Mouse (Mus musculus) thymus, adult 2 months (tissue): ENCODE measurements around the gene Acsl5. TPM values are rescaled to one million over a fixed set of nuclear protein-coding genes. Genes with fewer than 3 reads are reported as not detected.

Experiments used
- DNase-seq: peaks from one replicate; pipeline ENCODE4 v3.0.0; 2021
- H3K27ac ChIP-seq: fragments of 200-500 bp; 2 replicates; pipeline ENCODE4 v1.5.1; 2012; ENCODE audit warnings: low read length, control low read depth; ENCODE audit not compliant: control insufficient read depth, insufficient read depth
- H3K27me3 ChIP-seq: fragments of 200-500 bp; 2 replicates; pipeline ENCODE4 v1.6.1; 2012; ENCODE audit warnings: mild to moderate bottlenecking, low read length, moderate library complexity, mixed read lengths; ENCODE audit not compliant: control insufficient read depth, insufficient read depth
- H3K36me3 ChIP-seq: fragments of 200-500 bp; 2 replicates; pipeline ENCODE4 v1.6.1; 2012; ENCODE audit warnings: mild to moderate bottlenecking, low read length, moderate library complexity; ENCODE audit not compliant: control insufficient read depth, insufficient read depth
- H3K4me1 ChIP-seq: fragments of 200-500 bp; replicated peaks from 2 replicates; pipeline ENCODE4 v1.6.1; 2012; ENCODE audit warnings: low read length; ENCODE audit not compliant: control insufficient read depth, insufficient read depth
- H3K4me3 ChIP-seq: fragments of 200-500 bp; 2 replicates; pipeline ENCODE4 v1.5.1; 2012; ENCODE audit warnings: mild to moderate bottlenecking, low read length, control low read depth, moderate library complexity; ENCODE audit not compliant: control insufficient read depth, insufficient read depth
- CTCF ChIP-seq: fragments of 200-500 bp; IDR thresholded peaks from 2 replicates; pipeline ENCODE4 v1.5.1; 2012; ENCODE audit warnings: mild to moderate bottlenecking, control low read depth, low read length, moderate library complexity, borderline replicate concordance; ENCODE audit not compliant: control insufficient read depth, poor library complexity, insufficient read depth; ENCODE audit errors: extremely low read depth
- POLR2A ChIP-seq: fragments of 200-500 bp; IDR thresholded peaks from 2 replicates; pipeline ENCODE4 v1.6.1; 2012; ENCODE audit warnings: mild to moderate bottlenecking, low read length, control low read depth, moderate library complexity; ENCODE audit not compliant: control insufficient read depth, poor library complexity, insufficient read depth; ENCODE audit errors: extremely low read depth
- WGBS: fragments of 180-500 bp; shearing (Covaris S2); methylation state at CpG from one replicate; pipeline ENCODE4 v1.1.7; 2018; 5-methylcytosine and 5-hydroxymethylcytosine counted together
- polyA plus RNA-seq: library from polyadenylated mRNA; depleted of rRNA; stranded (reverse); fragments of >200 nt; gene quantifications from 2 replicates; pipeline ENCODE4 v1.2.3, GENCODE M21; 2012

Gene Acsl5
- polyA plus RNA-seq, 1 experiment: 20.9 TPM

DNA sequence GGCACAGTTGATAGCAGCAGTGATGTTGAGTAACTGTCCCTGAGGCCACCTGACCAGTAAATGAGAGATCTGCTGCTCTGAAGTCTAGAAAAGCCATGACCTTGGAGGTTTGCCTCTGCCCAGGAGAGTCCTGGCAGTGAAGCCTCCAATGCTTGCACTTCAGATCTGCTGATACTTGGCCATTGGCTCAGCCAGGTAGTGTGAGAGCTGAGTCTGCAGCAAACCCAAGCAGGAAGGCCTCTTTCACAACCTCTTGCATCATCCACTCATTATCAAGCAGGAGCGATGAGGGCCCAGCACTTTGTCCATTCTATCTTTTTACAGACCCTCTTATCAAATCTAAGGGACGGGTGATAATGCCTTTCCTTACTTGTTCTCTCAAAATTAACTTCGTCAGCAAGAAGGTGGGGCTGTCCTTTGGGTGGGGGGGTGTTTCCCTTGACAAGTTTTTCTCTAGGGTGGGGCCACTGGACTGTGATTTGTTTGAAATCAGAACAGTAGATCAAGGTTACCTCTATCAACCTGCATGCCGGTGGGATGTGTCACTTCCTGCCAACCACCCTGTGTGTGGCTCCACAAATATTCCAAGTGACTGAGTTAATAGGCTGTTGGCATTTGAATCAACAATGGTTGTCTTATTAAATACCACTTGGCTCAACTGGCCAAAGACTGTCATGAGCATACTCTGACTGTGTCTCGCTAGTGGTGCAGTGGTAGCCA, 6.1 kb downstream of the Acsl5 start:
- Histone ChIP-seq H3K4me3 (no peak overlapping the region), H3K4me1 (no peaks in the 10 kb centered on the region), H3K36me3 (no peaks in the 10 kb centered on the region), H3K27ac (no peak overlapping the region), H3K27me3 (no peaks in the 10 kb centered on the region)
- DNase-seq: no peak
- WGBS: 96% methylated on average over 5 of the region's 5 CpGs
- no peak for TF ChIP-seq CTCF

DNA sequence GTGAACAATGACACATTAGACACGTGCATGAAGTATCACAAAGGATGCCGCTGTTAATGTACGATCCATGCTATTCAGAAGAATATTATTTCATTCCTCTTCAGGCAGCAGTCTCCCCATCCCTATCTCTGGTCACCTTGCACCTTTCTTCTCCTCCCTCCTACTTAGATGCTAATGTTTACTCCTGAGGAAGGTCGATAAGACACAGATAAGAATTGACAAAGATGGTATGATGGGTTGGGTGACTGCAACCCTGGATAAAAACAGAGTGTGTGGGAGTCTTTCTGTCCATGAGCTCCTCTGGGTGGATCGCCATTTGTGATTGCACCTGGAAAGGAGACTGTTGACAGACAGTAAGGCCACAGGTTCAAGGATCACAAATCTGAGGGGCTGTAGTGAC, 6.8 kb downstream of the Acsl5 start:
- no peak for DNase-seq
- 94% methylated on average over 5 of the region's 5 CpGs for WGBS
- no peaks in the 10 kb centered on the region for H3K36me3 ChIP-seq
- TF ChIP-seq POLR2A: no peak
- no peak overlapping the region for H3K4me3 ChIP-seq
- H3K27ac ChIP-seq: no peak overlapping the region
- H3K27me3 ChIP-seq: no peaks in the 10 kb centered on the region
- H3K4me1 ChIP-seq: no peaks in the 10 kb centered on the region

DNA sequence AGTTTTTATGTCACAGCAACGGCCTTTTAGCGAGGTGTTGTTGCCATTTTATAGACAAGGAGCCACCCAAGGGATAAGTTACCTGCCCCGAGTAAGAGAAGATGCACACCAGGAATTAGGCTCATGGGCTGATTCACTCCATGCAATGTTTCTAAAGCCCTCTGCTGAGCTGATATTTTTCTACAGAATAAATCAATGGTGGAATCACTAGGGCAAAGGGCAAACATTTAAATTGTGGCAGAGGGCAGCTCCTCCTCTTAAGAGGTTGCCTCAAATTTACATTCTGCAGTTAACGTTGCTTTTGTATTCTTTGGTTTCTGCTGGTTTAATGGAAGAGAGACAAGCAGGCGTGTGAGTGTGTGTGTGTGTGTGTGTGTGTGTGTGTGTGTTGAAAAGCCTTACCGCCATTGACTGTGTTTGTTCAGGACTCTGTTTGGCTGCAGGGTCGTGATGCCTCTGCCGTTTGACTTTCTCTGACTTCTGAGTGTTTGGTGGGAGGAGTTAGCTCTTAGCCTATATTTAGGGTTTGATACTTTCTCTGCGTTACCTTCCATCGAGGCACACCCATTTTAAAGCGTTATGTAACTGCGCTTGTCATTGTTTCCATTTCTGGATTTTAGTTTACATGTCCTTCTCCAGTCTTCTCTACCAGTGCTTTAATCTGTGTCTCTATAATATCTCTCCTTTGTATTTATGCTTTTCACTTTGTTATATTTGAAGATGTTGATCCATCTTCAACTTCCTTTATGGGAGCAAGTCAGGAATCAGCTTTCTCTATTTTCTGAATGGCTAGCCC, 8.8 kb downstream of the Acsl5 start:
- Histone ChIP-seq H3K4me1 (no peaks in the 10 kb centered on the region), H3K36me3 (no peaks in the 10 kb centered on the region), H3K4me3 (no peak overlapping the region), H3K27ac (no peak overlapping the region), H3K27me3 (no peaks in the 10 kb centered on the region)
- DNase-seq: no peak
- no peak for TF ChIP-seq CTCF
- no peak for TF ChIP-seq POLR2A
- 92% methylated on average over 12 of the region's 12 CpGs for WGBS

DNA sequence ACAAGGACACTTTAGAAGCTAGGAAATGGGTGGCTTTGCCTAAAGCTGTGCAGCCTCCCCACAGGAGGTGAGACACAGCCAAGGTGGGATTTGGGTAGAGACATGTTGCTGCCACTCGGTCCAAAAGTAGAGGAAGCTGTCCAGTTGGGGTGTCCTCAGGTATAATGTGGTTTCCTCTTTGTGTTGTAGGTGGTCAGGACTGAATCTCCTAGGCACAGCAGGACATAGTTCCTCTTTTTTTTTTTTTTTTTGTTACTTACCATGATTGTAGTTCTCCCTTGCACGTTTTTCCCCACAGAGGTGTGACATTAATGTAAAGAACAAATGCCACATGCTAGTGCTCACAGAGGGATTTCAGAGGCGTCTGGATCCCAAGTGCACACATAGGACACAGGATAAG, 13.5 kb downstream of the Acsl5 start:
- no peaks in the 10 kb centered on the region for H3K27me3 ChIP-seq
- DNase-seq: no peak
- no peak overlapping the region for H3K27ac ChIP-seq
- no peaks in the 10 kb centered on the region; the same call in 1 of the 2 replicates for H3K36me3 ChIP-seq
- no peak overlapping the region for H3K4me3 ChIP-seq
- H3K4me1 ChIP-seq: peaks cover 6% of the 10 kb centered on the region
- TF ChIP-seq CTCF (no peak), POLR2A (no peak)
- WGBS: 48% methylated on average over 3 of the region's 3 CpGs

DNA sequence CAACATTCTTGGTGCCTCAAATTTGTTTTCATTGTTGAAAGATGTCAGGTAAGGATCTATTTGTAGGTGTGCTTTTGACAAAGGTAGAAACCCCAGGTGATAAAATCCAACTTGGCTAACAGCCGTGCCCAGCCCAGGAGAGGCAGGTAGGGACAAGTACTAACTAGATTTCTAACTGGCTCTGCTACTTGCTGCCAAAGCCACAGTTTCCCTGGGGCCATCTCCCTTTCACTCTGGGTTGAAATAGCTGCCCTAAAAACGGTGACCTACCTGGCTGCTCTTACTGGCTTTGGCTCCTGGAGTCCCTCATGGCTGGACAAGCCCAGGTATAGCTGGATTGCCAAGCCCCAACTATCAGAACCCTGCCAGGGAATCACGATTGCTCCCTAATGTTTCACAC, 15.0 kb downstream of the Acsl5 start:
- Histone ChIP-seq H3K36me3 (peaks cover 8% of the 10 kb centered on the region), H3K27ac (no peak overlapping the region), H3K4me1 (peaks cover 6% of the 10 kb centered on the region), H3K27me3 (no peaks in the 10 kb centered on the region), H3K4me3 (no peak overlapping the region)
- no peak for TF ChIP-seq POLR2A
- no peak for TF ChIP-seq CTCF
- DNase-seq: no peak
- WGBS: 92% methylated on average over 3 of the region's 3 CpGs

DNA sequence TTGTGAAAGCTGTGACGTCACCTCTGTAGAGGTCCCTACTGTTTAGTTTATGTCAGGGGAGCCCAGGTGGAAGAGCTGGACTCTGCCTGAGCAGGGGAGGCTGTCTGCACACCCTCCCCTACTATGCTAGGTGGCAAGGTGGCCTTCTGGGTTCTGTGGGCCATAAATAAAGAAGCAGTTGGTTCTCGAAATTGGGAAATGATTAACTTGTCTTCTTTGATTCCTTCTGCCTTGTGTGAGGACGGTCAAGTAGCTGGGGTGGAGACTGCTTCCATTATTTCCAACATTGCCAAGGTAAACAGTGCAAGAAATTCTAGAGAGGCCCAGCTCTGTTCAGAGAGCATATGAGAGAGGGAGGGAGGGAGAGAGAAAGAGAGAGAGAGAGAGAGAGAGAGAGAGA, 16.4 kb downstream of the Acsl5 start:
- no peak overlapping the region for H3K4me3 ChIP-seq
- H3K27ac ChIP-seq: no peak overlapping the region
- DNase-seq: no peak

DNA sequence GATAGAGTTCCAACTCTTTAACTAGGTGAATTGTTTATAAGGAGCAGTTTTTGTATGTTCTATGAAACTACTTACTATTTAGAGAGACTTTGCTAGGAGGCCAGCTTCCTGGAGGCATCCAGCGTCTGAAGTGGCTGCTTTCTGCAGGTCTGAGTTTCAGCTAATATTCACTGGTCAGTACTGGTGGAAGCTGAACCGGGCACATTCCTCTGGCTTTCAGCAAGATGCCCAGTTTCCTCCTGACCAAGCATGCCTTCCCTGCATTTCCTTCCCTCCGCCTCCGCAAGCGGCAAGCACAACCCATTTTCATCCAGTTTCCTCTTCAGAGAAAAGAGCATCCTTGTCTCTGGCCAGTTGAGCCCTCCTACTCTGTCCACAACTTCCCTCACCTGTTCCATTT, 17.3 kb downstream of the Acsl5 start:
- H3K4me1 ChIP-seq: peaks cover 6% of the 10 kb centered on the region
- WGBS: 93% methylated on average over 5 of the region's 5 CpGs
- no peak for TF ChIP-seq POLR2A
- no peak for TF ChIP-seq CTCF
- H3K27ac ChIP-seq: no peak overlapping the region
- no peak for DNase-seq
- peaks cover 20% of the 10 kb centered on the region for H3K36me3 ChIP-seq
- no peak overlapping the region for H3K4me3 ChIP-seq
- H3K27me3 ChIP-seq: no peaks in the 10 kb centered on the region

More for the DNA sequence above, 16.4 kb downstream of the Acsl5 start:
- 82% methylated on average over 3 of the region's 3 CpGs for WGBS
- H3K36me3 ChIP-seq: peaks cover 16% of the 10 kb centered on the region
- TF ChIP-seq CTCF (no peak), POLR2A (no peak)
- H3K4me1 ChIP-seq: peaks cover 6% of the 10 kb centered on the region
- H3K27me3 ChIP-seq: no peaks in the 10 kb centered on the region
